14 mouse cellular contexts compared by ENCODE assay signal in the genomic region with DNA sequence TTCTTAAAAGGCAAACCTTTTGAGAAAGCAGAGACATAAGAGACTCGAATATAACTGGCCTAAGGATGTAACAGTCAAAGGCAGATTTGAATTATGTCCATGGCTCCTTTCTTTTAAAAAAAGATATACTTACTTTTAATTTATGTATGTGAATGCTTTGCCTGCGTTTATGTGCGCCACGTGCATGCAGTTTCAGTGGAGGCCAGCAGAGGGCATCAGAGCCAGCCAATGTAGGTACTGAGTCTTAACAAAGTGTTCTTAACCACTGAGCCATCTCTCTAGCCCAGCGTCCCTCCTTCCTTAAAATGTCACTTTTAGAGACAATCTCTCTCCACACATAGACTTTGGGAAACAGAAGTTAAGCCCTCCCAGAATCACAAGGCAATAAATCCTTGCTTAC.
DNase-seq lines count a peak whose midpoint lies in the region; ATAC-seq and TF ChIP-seq lines count a peak whose summit lies in the region.
"Had no signal": no experiment of that assay in that cellular context is flagged by ENCODE, and none has a peak within 500 bp of the region (broad histone marks: within the 10 kb centered on the region; RNA-seq: fewer than 3 reads in every experiment).

No protein-coding gene starts in this region.

- no peak for TF ChIP-seq RAD21 in MEL (IDR thresholded peaks at IDR 0.05; ENCODE audit: low read depth, low read length)

- no peak overlapping the region for H3K27ac ChIP-seq in kidney, adult 2 months (ENCODE audit: insufficient read depth, low read depth, low read length)
- H3K27ac ChIP-seq in midbrain, postnatal 0 days (ENCODE audit: low read depth, low read length), result no peak overlapping the region
- H3K27ac ChIP-seq in midbrain, embryonic 11.5 days (ENCODE audit: low read depth, low read length), result no peak overlapping the region
- H3K27ac ChIP-seq in MEL (ENCODE audit: control insufficient read depth, low read depth, low read length), result no peak overlapping the region
- no peak overlapping the region for H3K27ac ChIP-seq in stomach, postnatal 0 days (replicated peaks)
- H3K27ac ChIP-seq: embryonic facial prominence, embryonic 10.5 days; macrophage had no signal

- no peaks in the 10 kb centered on the region for H3K9me3 ChIP-seq in midbrain, postnatal 0 days (ENCODE audit: low read length)
- H3K9me3 ChIP-seq in midbrain, embryonic 11.5 days (ENCODE audit: control insufficient read depth, low read length), result no peaks in the 10 kb centered on the region; the same call in 1 of the 2 replicates
- no peaks in the 10 kb centered on the region for H3K9me3 ChIP-seq in MEL (replicated peaks; ENCODE audit: insufficient read depth, low read length)
- no peaks in the 10 kb centered on the region for H3K9me3 ChIP-seq in stomach, postnatal 0 days (ENCODE audit: control insufficient read depth, low read length)

- 96% methylated on average over 5 of the region's 5 CpGs for WGBS in kidney, adult 2 months
- 97% methylated on average over 5 of the region's 5 CpGs for WGBS in midbrain, postnatal 0 days
- WGBS in midbrain, embryonic 11.5 days, result 93% methylated on average over 5 of the region's 5 CpGs
- 98% methylated on average over 5 of the region's 5 CpGs for WGBS in stomach, postnatal 0 days

- no peaks in the 10 kb centered on the region for H3K79me2 ChIP-seq in MEL (ENCODE audit: control insufficient read depth, insufficient read depth, low read length, poor library complexity)

- no peak for ATAC-seq in midbrain, postnatal 0 days (ENCODE audit: low FRiP score)
- ATAC-seq in midbrain, embryonic 11.5 days (ENCODE audit: low FRiP score), result no peak
- no peak for ATAC-seq in stomach, postnatal 0 days (ENCODE audit: low FRiP score, low TSS enrichment)

- peaks cover 11% of the 10 kb centered on the region for H3K4me1 ChIP-seq in kidney, adult 2 months (ENCODE audit: control insufficient read depth, insufficient read depth, low read length)
- 0 out of 2 replicates have a peak, but pooled peaks cover 4% of the 10 kb centered on the region for H3K4me1 ChIP-seq in midbrain, postnatal 0 days (ENCODE audit: insufficient read depth, low read length)
- peaks cover 3% of the 10 kb centered on the region; the same call in 1 of the 2 replicates for H3K4me1 ChIP-seq in midbrain, embryonic 11.5 days (ENCODE audit: control insufficient read depth, insufficient read depth, low read length)
- no peaks in the 10 kb centered on the region for H3K4me1 ChIP-seq in MEL (ENCODE audit: control insufficient read depth in 1 of 2, insufficient read depth in 2 of 2, low read length in 2 of 2)
- peaks cover 5% of the 10 kb centered on the region for H3K4me1 ChIP-seq in stomach, postnatal 0 days (replicated peaks; ENCODE audit: control insufficient read depth, insufficient read depth)

- no peak for TF ChIP-seq EP300 in MEL (IDR thresholded peaks at IDR 0.05; ENCODE audit: low read depth in 1 of 2, low read length in 2 of 2)
- TF ChIP-seq EP300 in stomach, postnatal 0 days (optimal IDR thresholded peaks at IDR 0.05), result no peak

- TF ChIP-seq CTCF in kidney, adult 2 months (conservative IDR thresholded peaks at IDR 0.05; ENCODE audit: insufficient read depth, insufficient read length, low read depth, low read length), result peak; percentile 43
- peak; percentile 63 for TF ChIP-seq CTCF in midbrain, postnatal 0 days (IDR thresholded peaks at IDR 0.05)
- TF ChIP-seq CTCF in MEL (IDR thresholded peaks at IDR 0.05 in 2 of 3, conservative IDR thresholded peaks at IDR 0.05 in 1 of 3; ENCODE audit: control insufficient read depth in 1 of 3, insufficient read depth in 1 of 3, low read depth in 2 of 3, low read length in 3 of 3, poor library complexity in 1 of 3, severe bottlenecking in 1 of 3), result peak; percentile 38 to 57 (median 47); a peak in 5 of 6 replicates
- peak; percentile 52 for TF ChIP-seq CTCF in stomach, postnatal 0 days (IDR thresholded peaks at IDR 0.05; ENCODE audit: low read depth)

- no peaks in the 10 kb centered on the region; the same call in 1 of the 2 replicates for H3K36me3 ChIP-seq in kidney, adult 2 months (ENCODE audit: control insufficient read depth, insufficient read depth, low read length)
- H3K36me3 ChIP-seq in midbrain, postnatal 0 days (ENCODE audit: insufficient read depth, low read length), result peaks cover 19% of the 10 kb centered on the region
- H3K36me3 ChIP-seq in midbrain, embryonic 11.5 days (ENCODE audit: control insufficient read depth, insufficient read depth, low read length), result peaks cover 3% of the 10 kb centered on the region; the same call in 1 of the 2 replicates
- no peaks in the 10 kb centered on the region for H3K36me3 ChIP-seq in MEL (ENCODE audit: control insufficient read depth in 1 of 2, insufficient read depth in 2 of 2, low read length in 2 of 2)
- H3K36me3 ChIP-seq in stomach, postnatal 0 days (ENCODE audit: control insufficient read depth, insufficient read depth, low read length), result peaks cover 4% of the 10 kb centered on the region; the same call in 1 of the 2 replicates

- TF ChIP-seq POLR2A in kidney, adult 2 months (IDR thresholded peaks at IDR 0.05; ENCODE audit: low read depth, low read length), result no peak
- no peak for TF ChIP-seq POLR2A in MEL (IDR thresholded peaks at IDR 0.05; ENCODE audit: control insufficient read depth in 1 of 2, insufficient read depth in 1 of 2, low read depth in 1 of 2, low read length in 2 of 2, poor library complexity in 1 of 2)

- DNase-seq in kidney, adult 2 months, result no peak
- no peak for DNase-seq in kidney, postnatal 25 days
- no peak for DNase-seq in midbrain, postnatal 0 days (ENCODE audit: low spot score)
- DNase-seq in midbrain, embryonic 11.5 days (ENCODE audit: low spot score, missing footprints), result no peak
- DNase-seq in MEL (ENCODE audit: low read depth, low spot score), result peak; percentile 29
- no peak for DNase-seq in stomach, postnatal 0 days (ENCODE audit: low spot score)
- no peak for DNase-seq in adrenal gland, postnatal 25 days
- DNase-seq: adrenal gland, adult 2 months; cerebellum, postnatal 14 days; kidney, adult 8-10 months; midbrain, embryonic 14.5 days; thymus, postnatal 25 days had no signal

- no peak overlapping the region for H3K9ac ChIP-seq in midbrain, postnatal 0 days (replicated peaks; ENCODE audit: low read length, poor library complexity, severe bottlenecking)
- no peak overlapping the region for H3K9ac ChIP-seq in midbrain, embryonic 11.5 days (ENCODE audit: low read length)
- H3K9ac ChIP-seq in MEL (ENCODE audit: control insufficient read depth, low read depth, low read length, poor library complexity, severe bottlenecking), result no peak overlapping the region
- no peak overlapping the region for H3K9ac ChIP-seq in stomach, postnatal 0 days (ENCODE audit: low read length)

- H3K27me3 ChIP-seq in kidney, adult 2 months (replicated peaks; ENCODE audit: control insufficient read depth, insufficient read depth, low read length), result no peaks in the 10 kb centered on the region
- H3K27me3 ChIP-seq in midbrain, postnatal 0 days (ENCODE audit: insufficient read depth, low read length), result no peaks in the 10 kb centered on the region
- H3K27me3 ChIP-seq in midbrain, embryonic 11.5 days (ENCODE audit: control insufficient read depth, insufficient read depth, low read length), result no peaks in the 10 kb centered on the region
- no peaks in the 10 kb centered on the region for H3K27me3 ChIP-seq in MEL (ENCODE audit: control insufficient read depth in 1 of 2, insufficient read depth in 2 of 2, low read length in 2 of 2)
- H3K27me3 ChIP-seq in stomach, postnatal 0 days (ENCODE audit: control insufficient read depth, insufficient read depth, low read length), result no peaks in the 10 kb centered on the region

- H3K4me3 ChIP-seq in kidney, adult 2 months (ENCODE audit: insufficient read depth, low read depth, low read length), result no peak overlapping the region
- no peak overlapping the region for H3K4me3 ChIP-seq in midbrain, postnatal 0 days (ENCODE audit: low read depth, low read length)
- no peak overlapping the region for H3K4me3 ChIP-seq in midbrain, embryonic 11.5 days (ENCODE audit: low read depth, low read length)
- no peak overlapping the region for H3K4me3 ChIP-seq in MEL (ENCODE audit: control insufficient read depth in 1 of 2, insufficient read depth in 1 of 2, low read depth in 2 of 2, low read length in 2 of 2)
- no peak overlapping the region for H3K4me3 ChIP-seq in stomach, postnatal 0 days (ENCODE audit: low read depth, low read length)
- H3K4me3 ChIP-seq: embryonic facial prominence, embryonic 10.5 days had no signal

- no peak overlapping the region for H3K4me2 ChIP-seq in midbrain, postnatal 0 days (ENCODE audit: low read depth, low read length, poor library complexity, severe bottlenecking)
- no peak overlapping the region for H3K4me2 ChIP-seq in midbrain, embryonic 11.5 days
- no peak overlapping the region for H3K4me2 ChIP-seq in stomach, postnatal 0 days (replicated peaks; ENCODE audit: low read depth)

TF ChIP-seq in MEL, 35 proteins besides CTCF, POLR2A, EP300 and RAD21:
- no peak for TF ChIP-seq KAT2A (conservative IDR thresholded peaks at IDR 0.05; ENCODE audit: low read depth, low read length)
- TF ChIP-seq SMC3 (IDR thresholded peaks at IDR 0.05; ENCODE audit: low read depth, low read length), result peak; percentile 28; the same call in 1 of the 2 replicates
TF ChIP-seq in MEL: peak in this region for 1.
